Mouse (Mus musculus) limb, embryonic 14.5 days (tissue): Measurements from ENCODE around the gene Ankrd65. TPM values are rescaled to one million over a fixed set of nuclear protein-coding genes. Genes with fewer than 3 reads are reported as not detected.

Experiments
- ATAC-seq: fragments of 200-750 bp; cut with Nextera tagmentation; 2 replicates; pipeline ENCODE4 v1.8.0; 2017; ENCODE audit warnings: low read depth, moderate number of reproducible peaks, moderate TSS enrichment; ENCODE audit not compliant: low FRiP score
- DNase-seq: peaks from one replicate; pipeline ENCODE4 v3.0.0-alpha.2; 2015; ENCODE audit warnings: low spot score
- H3K27ac ChIP-seq: fragments of 300-500 bp; sonication (generic); replicated peaks from 2 replicates; pipeline ENCODE4 v1.5.1; 2014; ENCODE audit warnings: low read depth, mild to moderate bottlenecking, low read length, moderate library complexity, mixed read lengths
- H3K27me3 ChIP-seq: fragments of 300-500 bp; sonication (generic); 2 replicates; pipeline ENCODE4 v1.6.1; 2014; ENCODE audit warnings: low read length, mixed read lengths; ENCODE audit not compliant: control insufficient read depth, insufficient read depth
- H3K36me3 ChIP-seq: fragments of 300-500 bp; sonication (generic); 2 replicates; pipeline ENCODE4 v1.6.1; 2014; ENCODE audit warnings: mild to moderate bottlenecking, low read length, moderate library complexity, mixed read lengths; ENCODE audit not compliant: control insufficient read depth, insufficient read depth
- H3K4me1 ChIP-seq: fragments of 300-500 bp; sonication (generic); 2 replicates; pipeline ENCODE4 v1.6.1; 2014; ENCODE audit warnings: antibody characterized with exemption, low read length, mixed read lengths; ENCODE audit not compliant: control insufficient read depth, insufficient read depth
- H3K4me2 ChIP-seq: fragments of 300-500 bp; sonication (generic); replicated peaks from 2 replicates; pipeline ENCODE4 v1.6.1; 2014; ENCODE audit warnings: low read depth, mild to moderate bottlenecking, low read length, moderate library complexity; ENCODE audit not compliant: severe bottlenecking
- H3K4me3 ChIP-seq: fragments of 300-500 bp; sonication (generic); replicated peaks from 2 replicates; pipeline ENCODE4 v1.5.1; 2014; ENCODE audit warnings: low read length
- H3K9ac ChIP-seq: fragments of 300-500 bp; sonication (generic); 2 replicates; pipeline ENCODE4 v1.6.1; 2014; ENCODE audit warnings: mild to moderate bottlenecking, low read depth, low read length, moderate library complexity; ENCODE audit not compliant: severe bottlenecking
- H3K9me3 ChIP-seq: fragments of 300-500 bp; sonication (generic); 2 replicates; pipeline ENCODE4 v1.6.1; 2016; ENCODE audit warnings: low read length; ENCODE audit not compliant: control insufficient read depth
- POLR2A ChIP-seq: fragments of 200-500 bp; IDR thresholded peaks from 2 replicates; pipeline ENCODE4 v1.8.0; 2012; ENCODE audit warnings: inconsistent platforms, mild to moderate bottlenecking, moderate library complexity, borderline replicate concordance; ENCODE audit not compliant: insufficient read depth, insufficient read length; ENCODE audit errors: extremely low read depth
- WGBS: fragments of 180-500 bp; shearing (Covaris S2); extraction: QIAGEN DNeasy Blood & Tissue Kit; methylation state at CpG from one replicate; pipeline ENCODE4 v1.1.7; 2014; 5-methylcytosine and 5-hydroxymethylcytosine counted together
- polyA plus RNA-seq, 2 experiments: library from polyadenylated mRNA; depleted of rRNA in 1 of 2; stranded (reverse) in 1 of 2; unstranded in 1 of 2; fragments of >200 nt; fragmentation: Nextera tagmentation in 1 of 2; extraction: Ambion mirVana in 1 of 2; gene quantifications; 2 replicates each; pipeline versions ENCODE4 v1.2.1 to v1.2.3; 2012 to 2014

Gene Ankrd65
- polyA plus RNA-seq, 2 experiments, result not detected

DNA sequence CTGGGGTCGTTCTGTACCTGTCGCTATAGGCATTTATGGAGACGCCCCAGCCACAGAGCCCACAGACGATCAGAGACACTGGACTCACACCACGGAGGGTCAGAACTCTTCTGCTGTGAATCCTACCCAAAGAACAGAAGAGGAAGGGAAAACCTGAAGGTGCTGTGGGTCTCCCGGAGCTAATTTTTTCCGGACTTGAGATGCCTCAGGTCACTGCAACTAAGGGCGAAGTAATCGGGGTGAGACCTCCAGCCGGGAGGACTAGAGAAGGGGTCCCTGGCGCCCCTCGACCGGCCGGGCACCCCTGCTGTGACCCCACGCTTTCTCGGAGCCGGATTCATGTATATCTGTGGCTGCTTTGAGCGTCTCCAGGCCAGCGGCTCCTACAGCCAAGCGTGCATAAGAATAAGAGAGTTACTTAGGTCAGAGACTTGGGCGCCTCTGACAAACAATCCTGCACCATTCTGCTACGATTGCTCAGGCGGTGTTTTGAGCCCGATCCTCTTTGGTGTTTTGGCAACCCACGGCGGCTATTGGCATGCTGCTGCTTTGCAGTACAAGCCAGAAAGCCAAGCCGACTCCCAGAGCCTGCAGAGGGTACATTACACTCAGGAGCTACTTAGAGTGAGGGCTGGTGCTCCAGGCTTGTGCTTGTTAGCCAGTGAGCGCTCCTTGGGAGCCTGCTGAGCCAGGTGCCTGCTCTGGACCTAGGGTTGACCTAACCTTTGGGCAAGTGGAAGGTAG lies 28.7 kb upstream of the Ankrd65 start:
- Histone ChIP-seq H3K4me3 (peak overlapping the region; percentile 74), H3K27me3 (no peaks in the 10 kb centered on the region), H3K27ac (no peak overlapping the region; the same call in 1 of the 2 replicates), H3K4me2 (peak overlapping the region; percentile 90), H3K9ac (peak overlapping the region; percentile 86), H3K9me3 (no peaks in the 10 kb centered on the region), H3K36me3 (peaks cover 9% of the 10 kb centered on the region; the same call in 1 of the 2 replicates), H3K4me1 (peaks cover 8% of the 10 kb centered on the region)
- WGBS, result 4% methylated on average over 28 of the region's 28 CpGs
- no peak for TF ChIP-seq POLR2A
- DNase-seq (no peak), ATAC-seq (no peak; the same call in 1 of the 2 replicates)

DNA sequence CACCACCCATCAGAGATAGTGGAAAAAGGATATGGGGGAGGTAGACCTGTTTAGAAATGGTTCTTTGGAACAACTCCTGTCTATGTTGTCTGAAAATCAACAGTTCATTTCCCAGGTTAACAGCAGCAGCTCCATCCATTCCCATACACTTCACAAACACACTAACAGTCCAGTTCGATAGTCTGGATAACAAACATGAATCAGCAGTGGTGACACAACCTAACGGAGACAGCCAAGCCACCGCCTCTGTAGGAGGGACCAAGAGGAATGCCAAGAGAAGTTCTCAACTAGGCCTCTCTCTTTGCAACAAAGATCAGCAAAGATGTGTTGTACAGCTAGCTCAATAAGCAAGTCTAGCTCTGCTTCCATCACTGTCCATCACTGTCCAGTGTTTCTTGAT lies 27.9 kb upstream of the Ankrd65 start:
- no peak for TF ChIP-seq POLR2A
- H3K27me3 ChIP-seq, result no peaks in the 10 kb centered on the region
- DNase-seq, result no peak
- no peak for ATAC-seq
- 93% methylated on average over 3 of the region's 3 CpGs for WGBS
- H3K36me3 ChIP-seq, result peaks cover under 1% of the 10 kb centered on the region; the same call in 1 of the 2 replicates
- no peak overlapping the region for H3K4me3 ChIP-seq
- H3K9me3 ChIP-seq, result no peaks in the 10 kb centered on the region
- H3K27ac ChIP-seq, result no peak overlapping the region
- no peak overlapping the region for H3K4me2 ChIP-seq
- H3K4me1 ChIP-seq, result peaks cover 8% of the 10 kb centered on the region
- H3K9ac ChIP-seq, result 0 out of 2 replicates have a peak overlapping the region, but pooled peaks have one; percentile 86

DNA sequence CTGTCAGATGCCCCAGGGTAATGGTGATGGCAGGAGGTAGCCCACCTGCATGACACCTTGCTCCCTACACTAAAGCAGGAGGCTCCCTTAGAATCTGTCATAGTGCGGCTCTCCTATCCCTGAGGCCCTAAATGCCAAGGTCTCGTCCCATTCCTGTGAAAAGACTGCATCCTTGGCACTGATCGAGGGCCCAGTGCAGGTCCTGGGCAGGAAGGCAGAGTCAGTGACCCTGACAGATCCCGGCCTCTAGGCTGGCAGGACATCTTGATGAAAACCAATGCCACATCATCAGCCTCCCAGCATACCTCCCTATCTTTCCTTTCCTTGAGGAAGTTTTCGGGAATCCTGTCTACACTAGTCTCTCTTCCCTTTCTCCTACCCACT lies 20.8 kb upstream of the Ankrd65 start:
- peak overlapping the region; percentile 84 for H3K9ac ChIP-seq
- H3K36me3 ChIP-seq, result no peaks in the 10 kb centered on the region
- 0 out of 2 replicates have a peak overlapping the region, but pooled peaks have one; percentile 73 for H3K27ac ChIP-seq
- peaks cover 12% of the 10 kb centered on the region for H3K4me1 ChIP-seq
- no peak for ATAC-seq
- peak overlapping the region; percentile 80 for H3K4me2 ChIP-seq
- H3K27me3 ChIP-seq, result no peaks in the 10 kb centered on the region
- H3K9me3 ChIP-seq, result no peaks in the 10 kb centered on the region
- no peak for TF ChIP-seq POLR2A
- DNase-seq, result no peak
- WGBS, result 66% methylated on average over 5 of the region's 5 CpGs
- H3K4me3 ChIP-seq, result peak overlapping the region; percentile 53

DNA sequence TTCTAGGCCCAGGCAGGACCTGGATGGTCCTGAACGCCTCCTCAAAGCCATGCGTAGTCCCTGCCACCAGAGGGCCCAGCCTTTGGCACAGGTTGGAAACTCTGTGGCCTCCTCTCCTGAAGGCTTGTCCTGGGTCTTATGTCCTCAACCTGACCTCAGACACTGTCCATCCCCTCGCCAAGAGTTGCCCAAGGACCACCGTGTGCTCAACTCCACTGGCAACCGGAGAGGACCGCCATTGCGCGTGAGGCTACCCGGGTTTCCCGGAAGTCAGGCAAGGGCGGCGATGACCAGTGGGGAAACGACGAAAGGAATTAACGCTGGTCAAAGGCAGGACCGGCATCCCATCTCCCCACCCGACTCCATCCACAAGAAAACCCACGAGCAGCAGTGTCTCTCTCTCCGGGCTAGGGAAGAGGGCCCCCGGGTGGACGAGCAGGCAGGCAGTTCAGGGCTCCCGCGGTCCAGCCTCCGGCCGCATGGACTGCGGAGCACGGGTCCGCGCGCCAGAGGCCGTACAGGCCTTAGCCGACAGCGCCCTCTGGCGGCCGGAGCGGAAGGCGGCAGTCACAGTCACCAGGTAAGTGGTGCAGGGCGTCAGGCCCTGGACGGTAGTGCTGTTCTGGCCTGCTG lies 20.2 kb upstream of the Ankrd65 start:
- Histone ChIP-seq H3K36me3 (no peaks in the 10 kb centered on the region), H3K4me2 (peak overlapping the region; percentile 80), H3K9ac (peak overlapping the region; percentile 84), H3K4me3 (peak overlapping the region; percentile 53), H3K27ac (peak overlapping the region; percentile 73), H3K4me1 (peaks cover 13% of the 10 kb centered on the region), H3K27me3 (no peaks in the 10 kb centered on the region), H3K9me3 (no peaks in the 10 kb centered on the region)
- peak; percentile 88 for ATAC-seq
- 0 out of 2 replicates have a peak, but pooled peaks have one; percentile 75 for TF ChIP-seq POLR2A
- WGBS, result 0% methylated on average over 29 of the region's 39 CpGs
- DNase-seq, result peak; percentile 79

DNA sequence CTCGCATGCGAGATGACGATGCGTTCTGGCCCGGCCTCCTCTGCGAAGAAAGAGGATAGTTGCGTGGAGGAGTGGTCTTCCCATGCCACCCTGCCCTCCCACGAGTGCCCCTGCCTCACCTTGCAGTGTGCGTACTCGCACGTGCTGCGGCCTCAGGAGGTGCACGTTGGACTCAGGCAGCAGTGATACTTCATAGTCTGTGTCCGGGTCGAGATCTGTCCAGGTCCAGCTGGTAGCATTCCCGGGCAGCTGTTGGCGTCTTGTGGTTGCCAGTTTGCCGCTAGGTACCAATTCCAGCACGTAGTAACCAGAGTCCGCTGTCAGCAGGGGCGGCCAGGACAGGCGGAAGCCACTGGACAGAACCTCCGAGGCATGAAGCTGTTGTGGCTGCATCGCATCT lies 19.6 kb upstream of the Ankrd65 start:
- TF ChIP-seq POLR2A, result no peak
- Histone ChIP-seq H3K4me3 (peak overlapping the region; percentile 53), H3K4me1 (peaks cover 16% of the 10 kb centered on the region), H3K27me3 (no peaks in the 10 kb centered on the region), H3K36me3 (no peaks in the 10 kb centered on the region), H3K9me3 (no peaks in the 10 kb centered on the region), H3K27ac (no peak overlapping the region), H3K9ac (peak overlapping the region; percentile 84), H3K4me2 (peak overlapping the region; percentile 80)
- no peak for DNase-seq
- ATAC-seq, result no peak
- 41% methylated on average over 21 of the region's 24 CpGs for WGBS
